Comparison of ENCODE assay signal across 8 mouse cellular contexts in the genomic region with DNA sequence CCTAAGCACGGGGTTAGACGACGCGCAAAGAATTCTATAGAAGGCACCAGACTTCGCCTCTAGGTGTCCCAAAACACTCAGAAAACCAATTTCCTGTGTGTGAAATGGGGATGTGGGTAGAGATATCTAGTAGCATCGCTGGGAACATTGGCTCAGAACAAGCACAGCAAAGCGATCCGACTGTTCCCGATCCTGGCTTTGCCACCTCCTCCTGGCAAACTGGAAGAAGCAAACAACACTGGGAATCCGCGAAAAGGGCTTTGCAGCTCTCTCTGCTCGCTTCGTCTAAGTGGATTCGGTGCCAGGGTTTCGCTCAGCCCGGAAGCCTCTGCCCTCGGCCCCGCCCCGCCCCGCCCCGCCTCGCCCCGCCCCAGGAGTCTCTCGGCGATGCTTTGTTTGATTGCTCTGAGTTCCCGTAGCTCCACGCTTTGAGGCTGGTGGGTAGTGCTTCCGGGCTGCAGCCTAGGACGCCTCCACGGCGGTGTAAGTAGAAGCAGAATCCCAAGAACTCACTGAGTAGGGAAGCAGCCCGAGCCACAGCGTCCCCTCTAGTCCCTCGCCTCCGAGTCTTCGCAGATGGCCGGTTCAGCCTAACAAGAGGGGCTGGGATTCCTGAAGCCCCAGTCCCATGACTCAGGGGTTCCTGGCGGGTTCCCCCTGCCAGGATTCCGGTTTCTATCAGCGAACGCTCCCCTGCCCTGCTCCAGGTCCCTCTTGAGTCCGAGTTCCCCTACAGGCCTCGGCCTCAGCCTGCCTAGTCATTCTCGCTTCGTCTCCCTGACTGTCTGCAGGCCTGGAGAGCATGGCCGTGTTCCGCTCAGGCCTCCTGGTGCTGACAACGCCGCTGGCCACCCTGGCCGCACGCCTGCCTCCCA. TPM values are rescaled to one million over a fixed set of nuclear protein-coding genes. Genes with fewer than 3 reads are reported as not detected.
DNase-seq lines count a peak whose midpoint lies in the region; ATAC-seq and TF ChIP-seq lines count a peak whose summit lies in the region.

Coasy (plus strand) TSS at position 358 of the 875 bp plus-strand sequence.

- ATAC-seq in embryonic facial prominence, embryonic 14.5 days (ENCODE audit: low read depth): peak; percentile 92
- ATAC-seq in limb, embryonic 14.5 days (ENCODE audit: low FRiP score, low read depth): peak; percentile 88
- peak; percentile 88 for ATAC-seq in midbrain, postnatal 0 days (ENCODE audit: low FRiP score)

- peak within 1 kb of the TSS; percentile 88 for H3K4me3 ChIP-seq in embryonic facial prominence, embryonic 14.5 days (ENCODE audit: low read depth, low read length)
- H3K4me3 ChIP-seq in limb, embryonic 14.5 days (replicated peaks; ENCODE audit: low read length): peak within 1 kb of the TSS; percentile 67
- peak within 1 kb of the TSS; percentile 66 for H3K4me3 ChIP-seq in midbrain, postnatal 0 days (ENCODE audit: low read depth, low read length)

- peak; percentile 75 for TF ChIP-seq CTCF in midbrain, postnatal 0 days (IDR thresholded peaks at IDR 0.05)

- H3K27ac ChIP-seq in embryonic facial prominence, embryonic 14.5 days (replicated peaks; ENCODE audit: low read depth, low read length): peak within 1 kb of the TSS; percentile 91
- peak within 1 kb of the TSS; percentile 78 for H3K27ac ChIP-seq in limb, embryonic 14.5 days (replicated peaks; ENCODE audit: low read depth, low read length)
- H3K27ac ChIP-seq in midbrain, postnatal 0 days (ENCODE audit: low read depth, low read length): peak within 1 kb of the TSS; percentile 80

- H3K9me3 ChIP-seq in embryonic facial prominence, embryonic 14.5 days (ENCODE audit: control insufficient read depth, low read length): no peaks in the 10 kb centered on the region
- H3K9me3 ChIP-seq in limb, embryonic 14.5 days (ENCODE audit: control insufficient read depth, low read length): no peaks in the 10 kb centered on the region
- no peaks in the 10 kb centered on the region for H3K9me3 ChIP-seq in midbrain, postnatal 0 days (ENCODE audit: low read length)

- H3K4me1 ChIP-seq in embryonic facial prominence, embryonic 14.5 days (ENCODE audit: control insufficient read depth, insufficient read depth, low read length): peaks cover 7% of the 10 kb centered on the region
- peaks cover 19% of the 10 kb centered on the region for H3K4me1 ChIP-seq in limb, embryonic 14.5 days (ENCODE audit: control insufficient read depth, insufficient read depth, low read length)
- peaks cover 12% of the 10 kb centered on the region; the same call in 1 of the 2 replicates for H3K4me1 ChIP-seq in midbrain, postnatal 0 days (ENCODE audit: insufficient read depth, low read length)

- H3K27me3 ChIP-seq in embryonic facial prominence, embryonic 14.5 days (replicated peaks; ENCODE audit: control insufficient read depth, insufficient read depth, low read length): peaks cover 43% of the 10 kb centered on the region
- H3K27me3 ChIP-seq in limb, embryonic 14.5 days (ENCODE audit: control insufficient read depth, insufficient read depth, low read length): peaks cover 34% of the 10 kb centered on the region
- H3K27me3 ChIP-seq in midbrain, postnatal 0 days (ENCODE audit: insufficient read depth, low read length): peaks cover 29% of the 10 kb centered on the region

- H3K9ac ChIP-seq in embryonic facial prominence, embryonic 14.5 days (ENCODE audit: low read depth, low read length): peak within 1 kb of the TSS; percentile 90
- H3K9ac ChIP-seq in limb, embryonic 14.5 days (ENCODE audit: low read depth, low read length, severe bottlenecking): peak within 1 kb of the TSS; percentile 84
- peak within 1 kb of the TSS; percentile 88 for H3K9ac ChIP-seq in midbrain, postnatal 0 days (replicated peaks; ENCODE audit: low read length, poor library complexity, severe bottlenecking)

- DNase-seq in 416B (ENCODE audit: low read depth): peak; percentile 95
- peak in 1 of 2 experiments; percentile 69 for DNase-seq in adrenal gland, postnatal 4 days (ENCODE audit: low spot score in 2 of 2)
- peak; percentile 96 for DNase-seq in embryonic facial prominence, embryonic 14.5 days (ENCODE audit: low spot score)
- peak; percentile 87 for DNase-seq in heart, adult 8-10 months (ENCODE audit: low spot score)
- peak; percentile 88 for DNase-seq in kidney, adult 9 months
- DNase-seq in limb, embryonic 14.5 days (ENCODE audit: low spot score): peak; percentile 91
- peak; percentile 96 for DNase-seq in midbrain, postnatal 0 days (ENCODE audit: low spot score)
- DNase-seq in spleen, postnatal 14 days (ENCODE audit: low spot score in 2 of 2): peak; percentile 53 to 66

- TF ChIP-seq POLR2A in limb, embryonic 14.5 days (IDR thresholded peaks at IDR 0.05; ENCODE audit: borderline replicate concordance, extremely low read depth, insufficient read depth, insufficient read length): peak; percentile 62; the same call in 1 of the 2 replicates

- H3K36me3 ChIP-seq in embryonic facial prominence, embryonic 14.5 days (ENCODE audit: control insufficient read depth, insufficient read depth, low read length): peaks cover 10% of the 10 kb centered on the region; the same call in 1 of the 2 replicates
- H3K36me3 ChIP-seq in limb, embryonic 14.5 days (ENCODE audit: control insufficient read depth, insufficient read depth, low read length): peaks cover 6% of the 10 kb centered on the region; the same call in 1 of the 2 replicates
- H3K36me3 ChIP-seq in midbrain, postnatal 0 days (ENCODE audit: insufficient read depth, low read length): peaks cover 8% of the 10 kb centered on the region; the same call in 1 of the 2 replicates

- WGBS in embryonic facial prominence, embryonic 14.5 days: under 1% methylated on average over 34 of the region's 51 CpGs
- WGBS in limb, embryonic 14.5 days: under 1% methylated on average over 46 of the region's 51 CpGs
- under 1% methylated on average over 46 of the region's 51 CpGs for WGBS in midbrain, postnatal 0 days

- peak within 1 kb of the TSS; percentile 95 for H3K4me2 ChIP-seq in embryonic facial prominence, embryonic 14.5 days (ENCODE audit: low read depth, low read length)
- H3K4me2 ChIP-seq in limb, embryonic 14.5 days (replicated peaks; ENCODE audit: low read depth, low read length, severe bottlenecking): peak within 1 kb of the TSS; percentile 92
- peak within 1 kb of the TSS; percentile 99 for H3K4me2 ChIP-seq in midbrain, postnatal 0 days (ENCODE audit: low read depth, low read length, poor library complexity, severe bottlenecking)

RNA-seq across cellular contexts. Expression of gene Coasy, which starts in this region (rescaled TPM):
- 10 to 100 TPM; 59.8 to 65.6 TPM for total RNA-seq in adrenal gland, postnatal 4 days (2021)
- 39.1 and 40.5 TPM in 2 replicates for polyA plus RNA-seq in embryonic facial prominence, embryonic 14.5 days (2014; fragmentation: Nextera tagmentation; extraction: Ambion mirVana)
- 10 to 100 TPM; 14.5 to 21.0 (median 17.6) TPM for total RNA-seq in heart, adult 8-10 months (2022)
- polyA plus RNA-seq in limb, embryonic 14.5 days (2012; rRNA removed): 49.1 and 64.3 TPM in 2 replicates
- polyA plus RNA-seq in limb, embryonic 14.5 days (2014; fragmentation: Nextera tagmentation; extraction: Ambion mirVana): 41.9 and 43.3 TPM in 2 replicates
- total RNA-seq in midbrain, postnatal 0 days (2014; rRNA removed): 41.8 and 48.7 TPM in 2 replicates
- polyA plus RNA-seq in midbrain, postnatal 0 days (2015; fragmentation: Nextera tagmentation; extraction: Ambion mirVana): 31.5 and 34.1 TPM in 2 replicates
